Mouse (Mus musculus): ENCODE measurements around the gene Gm13057. TPM values are rescaled to one million over a fixed set of nuclear protein-coding genes. Genes with fewer than 3 reads are reported as not detected.

The Gm13057 gene
- not detected in 2 replicates for polyA plus RNA-seq (2015; fragmentation: Nextera tagmentation; extraction: Ambion mirVana)

GRCm38 (mm10) chr4:143551400-143551799 is at the start of gene Gm13057, which contains the start of gene BC080695:
Gene Gm13057 (plus strand): TSS chr4:143551709.
Gene BC080695 (plus strand): TSS chr4:143551700.

GRCm38 (mm10) chr4:143511043-143511442 is 40.5 kb upstream of the Gm13057 start, which contains the start of gene Gm13043:
Gene Gm13043 (plus strand): TSS chr4:143511343.

GRCm38 (mm10) chr4:143535654-143536053 is 15.9 kb upstream of the Gm13057 start, which contains the start of gene Gm13040:
Gene Gm13040 (plus strand): TSS chr4:143535954.

Other genes with a start within 250 kb of the Gm13057 start
- not detected in 2 replicates for gene Lrrc38, start 202.0 kb upstream of the Gm13057 start, polyA plus RNA-seq (2015; fragmentation: Nextera tagmentation; extraction: Ambion mirVana)
- gene Pramel1, start 157.3 kb upstream of the Gm13057 start, polyA plus RNA-seq (2015; fragmentation: Nextera tagmentation; extraction: Ambion mirVana): not detected in 2 replicates
- gene Pramef8, start 139.3 kb upstream of the Gm13057 start, polyA plus RNA-seq (2015; fragmentation: Nextera tagmentation; extraction: Ambion mirVana): 4.5 and 4.7 TPM in 2 replicates
- not detected in 2 replicates for gene Oog4, start 101.4 kb upstream of the Gm13057 start, polyA plus RNA-seq (2015; fragmentation: Nextera tagmentation; extraction: Ambion mirVana)
- gene Gm13043, start 40.4 kb upstream of the Gm13057 start, polyA plus RNA-seq (2015; fragmentation: Nextera tagmentation; extraction: Ambion mirVana): not detected in 2 replicates
- gene Gm13040, start 15.8 kb upstream of the Gm13057 start, polyA plus RNA-seq (2015; fragmentation: Nextera tagmentation; extraction: Ambion mirVana): not detected in 2 replicates
- not detected in 2 replicates for gene BC080695, start within 50 bp of the Gm13057 start, polyA plus RNA-seq (2015; fragmentation: Nextera tagmentation; extraction: Ambion mirVana)
- not detected in 2 replicates for gene Gm13083, start 63.3 kb downstream of the Gm13057 start, polyA plus RNA-seq (2015; fragmentation: Nextera tagmentation; extraction: Ambion mirVana)
- gene Gm13088, start 105.5 kb downstream of the Gm13057 start, polyA plus RNA-seq (2015; fragmentation: Nextera tagmentation; extraction: Ambion mirVana): not detected in 2 replicates
- not detected in 2 replicates for gene Gm13089, start 151.0 kb downstream of the Gm13057 start, polyA plus RNA-seq (2015; fragmentation: Nextera tagmentation; extraction: Ambion mirVana)
- gene Gm13078, start 167.7 kb downstream of the Gm13057 start, polyA plus RNA-seq (2015; fragmentation: Nextera tagmentation; extraction: Ambion mirVana): not detected in 2 replicates
- not detected in 2 replicates for gene Gm13023, start 237.6 kb downstream of the Gm13057 start, polyA plus RNA-seq (2015; fragmentation: Nextera tagmentation; extraction: Ambion mirVana)

Measured in spleen, postnatal 0 days (tissue).